ENCODE assay signal across 7 mouse cellular contexts in the genomic region with DNA sequence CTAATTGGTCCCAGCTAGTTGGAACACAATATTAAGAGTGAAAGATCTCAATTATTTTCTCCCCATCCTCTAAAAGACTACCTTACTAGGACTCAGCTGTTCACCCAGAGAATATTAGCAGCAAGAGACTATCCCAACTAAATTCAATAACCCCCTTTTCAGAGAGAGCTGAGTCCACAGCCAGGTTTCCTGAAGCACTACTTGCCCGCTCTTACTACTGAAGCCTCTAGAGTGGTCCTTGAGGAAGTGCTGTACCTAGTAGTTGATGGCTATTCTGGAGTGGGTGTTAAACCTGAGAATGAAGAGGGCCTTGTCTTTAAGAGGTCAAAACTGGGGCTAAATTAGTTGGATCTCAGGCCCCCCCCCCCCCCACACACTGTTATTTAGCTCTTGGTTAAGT. TPM values are rescaled to one million over a fixed set of nuclear protein-coding genes. Genes with fewer than 3 reads are reported as not detected.
DNase-seq lines count a peak whose midpoint lies in the region; ATAC-seq lines count a peak whose summit lies in the region.

No protein-coding gene starts in this region.

- H3K4me3 ChIP-seq in lung, embryonic 15.5 days, result peak overlapping the region; percentile 66
- peak overlapping the region; percentile 74 for H3K4me3 ChIP-seq in forebrain, embryonic 15.5 days
- H3K4me3 ChIP-seq in limb, embryonic 11.5 days (ENCODE audit: low read depth, low read length), result peak overlapping the region; percentile 74
- peak overlapping the region; percentile 82 for H3K4me3 ChIP-seq in stomach, embryonic 14.5 days (ENCODE audit: low read depth, low read length)

- H3K9me3 ChIP-seq in lung, embryonic 15.5 days, result no peaks in the 10 kb centered on the region
- no peaks in the 10 kb centered on the region for H3K9me3 ChIP-seq in forebrain, embryonic 15.5 days
- H3K9me3 ChIP-seq in limb, embryonic 11.5 days (ENCODE audit: control insufficient read depth, low read length), result no peaks in the 10 kb centered on the region
- H3K9me3 ChIP-seq in stomach, embryonic 14.5 days (ENCODE audit: control insufficient read depth, low read depth, low read length), result no peaks in the 10 kb centered on the region

- H3K36me3 ChIP-seq in lung, embryonic 15.5 days, result no peaks in the 10 kb centered on the region
- no peaks in the 10 kb centered on the region; the same call in 1 of the 2 replicates for H3K36me3 ChIP-seq in forebrain, embryonic 15.5 days
- no peaks in the 10 kb centered on the region for H3K36me3 ChIP-seq in limb, embryonic 11.5 days (ENCODE audit: control insufficient read depth, insufficient read depth, low read length)
- H3K36me3 ChIP-seq in stomach, embryonic 14.5 days (ENCODE audit: control insufficient read depth, insufficient read depth, low read length), result no peaks in the 10 kb centered on the region

- no peak for DNase-seq in lung, postnatal 10 days
- DNase-seq in limb, embryonic 11.5 days (ENCODE audit: low spot score), result no peak
- no peak for DNase-seq in urinary bladder, postnatal 4 days (ENCODE audit: low spot score in 2 of 2)

- no peaks in the 10 kb centered on the region for H3K27me3 ChIP-seq in lung, embryonic 15.5 days
- H3K27me3 ChIP-seq in forebrain, embryonic 15.5 days, result no peaks in the 10 kb centered on the region
- H3K27me3 ChIP-seq in limb, embryonic 11.5 days (ENCODE audit: control insufficient read depth, insufficient read depth, low read length), result no peaks in the 10 kb centered on the region
- H3K27me3 ChIP-seq in stomach, embryonic 14.5 days (ENCODE audit: control insufficient read depth, insufficient read depth, low read length), result no peaks in the 10 kb centered on the region

- H3K27ac ChIP-seq in lung, embryonic 15.5 days, result peak overlapping the region; percentile 90
- peak overlapping the region; percentile 96 for H3K27ac ChIP-seq in forebrain, embryonic 15.5 days (replicated peaks)
- peak overlapping the region; percentile 98; the same call in 1 of the 2 replicates for H3K27ac ChIP-seq in limb, embryonic 11.5 days (replicated peaks; ENCODE audit: low read depth, low read length)
- H3K27ac ChIP-seq in stomach, embryonic 14.5 days (ENCODE audit: low read length), result no peak overlapping the region

- no peak for ATAC-seq in lung, embryonic 15.5 days (ENCODE audit: borderline replicate concordance, extremely low read depth, low FRiP score, low TSS enrichment)
- no peak for ATAC-seq in forebrain, embryonic 15.5 days (replicated peaks)
- no peak for ATAC-seq in limb, embryonic 11.5 days (ENCODE audit: insufficient number of reproducible peaks, low FRiP score, low TSS enrichment, low read depth)
- ATAC-seq in stomach, embryonic 14.5 days (ENCODE audit: insufficient number of reproducible peaks, insufficient read depth, low FRiP score, low read depth), result no peak
- no peak for ATAC-seq in megakaryocyte-erythroid progenitor cell, adult 5-6 weeks (replicated peaks; ENCODE audit: low FRiP score, low TSS enrichment, poor library complexity, severe bottlenecking)

- WGBS in lung, embryonic 15.5 days, result 41% methylated on average over 1 of the region's 1 CpGs
- WGBS in forebrain, embryonic 15.5 days, result 22% methylated on average over 1 of the region's 1 CpGs
- 34% methylated on average over 1 of the region's 1 CpGs for WGBS in limb, embryonic 11.5 days
- WGBS in stomach, embryonic 14.5 days, result 50% methylated on average over 1 of the region's 1 CpGs

- H3K4me2 ChIP-seq in lung, embryonic 15.5 days, result peak overlapping the region; percentile 80
- peak overlapping the region; percentile 64 for H3K4me2 ChIP-seq in forebrain, embryonic 15.5 days (replicated peaks)
- peak overlapping the region; percentile 66 for H3K4me2 ChIP-seq in limb, embryonic 11.5 days (ENCODE audit: low read depth, severe bottlenecking)
- H3K4me2 ChIP-seq in stomach, embryonic 14.5 days (replicated peaks; ENCODE audit: low read depth, low read length), result peak overlapping the region; percentile 54

- no peak overlapping the region for H3K9ac ChIP-seq in lung, embryonic 15.5 days
- peak overlapping the region; percentile 97 for H3K9ac ChIP-seq in forebrain, embryonic 15.5 days (replicated peaks)
- H3K9ac ChIP-seq in limb, embryonic 11.5 days (ENCODE audit: low read length), result peak overlapping the region; percentile 95
- H3K9ac ChIP-seq in stomach, embryonic 14.5 days (replicated peaks; ENCODE audit: low read depth, low read length), result peak overlapping the region; percentile 96

- H3K4me1 ChIP-seq in lung, embryonic 15.5 days, result peaks cover 20% of the 10 kb centered on the region
- peaks cover 49% of the 10 kb centered on the region for H3K4me1 ChIP-seq in forebrain, embryonic 15.5 days
- peaks cover 15% of the 10 kb centered on the region for H3K4me1 ChIP-seq in limb, embryonic 11.5 days (ENCODE audit: control insufficient read depth, insufficient read depth, low read length)
- H3K4me1 ChIP-seq in stomach, embryonic 14.5 days (ENCODE audit: control insufficient read depth, insufficient read depth, low read length), result peaks cover 23% of the 10 kb centered on the region; the same call in 1 of the 2 replicates

RNA-seq across cellular contexts. Expression of gene Mboat2, which starts 0.6 kb away (rescaled TPM):
- 41.0 and 42.5 TPM in 2 replicates for polyA plus RNA-seq in lung, embryonic 15.5 days (2015; fragmentation: Nextera tagmentation; extraction: Ambion mirVana)
- 70.7 and 72.5 TPM in 2 replicates for polyA plus RNA-seq in forebrain, embryonic 15.5 days (2015; fragmentation: Nextera tagmentation; extraction: Ambion mirVana)
- 51.7 and 56.1 TPM in 2 replicates for polyA plus RNA-seq in limb, embryonic 11.5 days (2014; fragmentation: Nextera tagmentation; extraction: Ambion mirVana)
- 49.0 and 56.6 TPM in 2 replicates for polyA plus RNA-seq in stomach, embryonic 14.5 days (2014; fragmentation: Nextera tagmentation; extraction: Ambion mirVana)
- 16.7 and 19.5 TPM in 2 replicates for total RNA-seq in megakaryocyte-erythroid progenitor cell, adult 5-6 weeks (2014; fragmentation: Nextera tagmentation)
- 21.3 and 38.1 TPM in 2 replicates for total RNA-seq in megakaryocyte-erythroid progenitor cell, adult 5-6 weeks (2017)
